Mouse (Mus musculus) ES-Bruce4 (cell line): ENCODE data around the gene Zrsr1. TPM values are rescaled to one million over a fixed set of nuclear protein-coding genes. Genes with fewer than 3 reads are reported as not detected.

ENCODE experiments used
- H3K27ac ChIP-seq: 2 replicates; pipeline ENCODE4 v1.5.1; 2012; ENCODE audit warnings: low read length, inconsistent platforms; ENCODE audit not compliant: insufficient read depth
- H3K27me3 ChIP-seq: 2 replicates; pipeline ENCODE4 v1.6.1; 2012; ENCODE audit warnings: mild to moderate bottlenecking, low read length, inconsistent platforms; ENCODE audit not compliant: control insufficient read depth, poor library complexity, insufficient read depth, severe bottlenecking
- H3K36me3 ChIP-seq: 2 replicates; pipeline ENCODE4 v1.6.1; 2012; ENCODE audit warnings: inconsistent platforms, mild to moderate bottlenecking, low read length, moderate library complexity; ENCODE audit not compliant: control insufficient read depth, poor library complexity, insufficient read depth, severe bottlenecking
- H3K4me1 ChIP-seq: one replicate; pipeline ENCODE4 v1.8.1; 2011; ENCODE audit warnings: low read length; ENCODE audit not compliant: control insufficient read depth, insufficient read depth
- H3K4me3 ChIP-seq: 2 replicates; pipeline ENCODE4 v1.5.1; 2011; ENCODE audit warnings: low read depth, mild to moderate bottlenecking, low read length
- H3K9ac ChIP-seq: 2 replicates; pipeline ENCODE4 v1.6.1; 2012; ENCODE audit warnings: low read depth, mild to moderate bottlenecking, inconsistent platforms; ENCODE audit not compliant: poor library complexity, severe bottlenecking
- H3K9me3 ChIP-seq: replicated peaks from 2 replicates; pipeline ENCODE4 v1.6.1; 2012; ENCODE audit warnings: mild to moderate bottlenecking, low read length, inconsistent platforms; ENCODE audit not compliant: control insufficient read depth, poor library complexity, insufficient read depth, severe bottlenecking
- CTCF ChIP-seq: IDR thresholded peaks from one replicate; pipeline ENCODE4 v1.8.1; 2011; ENCODE audit warnings: low read depth, low read length
- EP300 ChIP-seq: IDR thresholded peaks from 2 replicates; pipeline ENCODE4 v1.6.1; 2011; ENCODE audit warnings: low read depth, low read length; ENCODE audit not compliant: insufficient read depth
- POLR2A ChIP-seq: IDR thresholded peaks from one replicate; pipeline ENCODE4 v1.8.1; 2011; ENCODE audit warnings: low read length; ENCODE audit not compliant: insufficient read depth
- polyA plus RNA-seq: library from polyadenylated mRNA; stranded (reverse); fragments of >200 nt; gene quantifications from 2 replicates; pipeline ENCODE4 v1.2.4, GENCODE M21; 2011; ENCODE audit warnings: low read depth; ENCODE audit not compliant: missing spikeins, insufficient read depth, insufficient read length

The Zrsr1 gene
- polyA plus RNA-seq, 1 experiment, result 21.1 TPM

GRCm38 (mm10) chr11:22995461-22995860 lies 23.7 kb downstream of the Zrsr1 start:
- Histone ChIP-seq H3K9me3 (no peaks in the 10 kb centered on the region), H3K27me3 (no peaks in the 10 kb centered on the region), H3K27ac (0 out of 2 replicates have a peak overlapping the region, but pooled peaks have one; percentile 36), H3K4me1 (peaks cover 2% of the 10 kb centered on the region), H3K4me3 (no peak overlapping the region), H3K9ac (no peak overlapping the region), H3K36me3 (peaks cover 79% of the 10 kb centered on the region)
- TF ChIP-seq EP300 (no peak), POLR2A (no peak), CTCF (no peak)

DNA sequence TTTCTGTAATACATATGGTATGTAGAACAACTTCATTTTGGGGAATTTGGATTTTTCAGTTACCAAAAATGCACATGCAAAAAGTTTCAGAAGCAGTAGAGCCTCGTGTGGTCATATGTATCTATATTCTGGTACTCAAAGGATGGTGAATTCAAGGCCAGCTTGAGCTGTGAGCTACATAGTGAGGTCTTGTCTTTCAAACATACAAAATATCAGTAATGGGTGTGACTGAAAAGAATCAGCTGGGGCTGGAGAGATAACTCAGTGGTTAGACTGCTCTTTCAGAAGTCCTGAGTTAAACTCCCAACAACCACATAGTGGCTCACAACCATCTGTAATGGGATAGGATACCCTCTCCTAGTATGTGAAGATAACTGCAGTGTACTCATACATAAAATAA lies 26.5 kb downstream of the Zrsr1 start:
- H3K36me3 ChIP-seq, result peaks cover 91% of the 10 kb centered on the region

GRCm38 (mm10) chr11:23005276-23005675 lies 33.5 kb downstream of the Zrsr1 start:
- H3K9ac ChIP-seq, result no peak overlapping the region
- no peaks in the 10 kb centered on the region for H3K27me3 ChIP-seq
- H3K9me3 ChIP-seq, result no peaks in the 10 kb centered on the region
- peaks cover 53% of the 10 kb centered on the region for H3K36me3 ChIP-seq
- H3K4me1 ChIP-seq, result no peaks in the 10 kb centered on the region
- H3K4me3 ChIP-seq, result no peak overlapping the region
- no peak overlapping the region; the same call in 1 of the 2 replicates for H3K27ac ChIP-seq
- no peak for TF ChIP-seq POLR2A
- TF ChIP-seq EP300, result no peak
- TF ChIP-seq CTCF, result no peak

More for the DNA sequence above, 26.5 kb downstream of the Zrsr1 start:
- no peak overlapping the region for H3K27ac ChIP-seq
- no peak overlapping the region for H3K9ac ChIP-seq
- no peaks in the 10 kb centered on the region for H3K27me3 ChIP-seq
- H3K4me1 ChIP-seq, result peaks cover 2% of the 10 kb centered on the region
- no peak overlapping the region for H3K4me3 ChIP-seq
- TF ChIP-seq CTCF, result no peak
- TF ChIP-seq POLR2A, result no peak
- no peak for TF ChIP-seq EP300
- H3K9me3 ChIP-seq, result no peaks in the 10 kb centered on the region

GRCm38 (mm10) chr11:23007166-23007480 lies 35.3 kb downstream of the Zrsr1 start:
- no peak for TF ChIP-seq EP300
- TF ChIP-seq POLR2A, result no peak
- TF ChIP-seq CTCF, result no peak
- peaks cover 34% of the 10 kb centered on the region for H3K36me3 ChIP-seq
- no peak overlapping the region for H3K9ac ChIP-seq
- peak overlapping the region; percentile 72 for H3K4me3 ChIP-seq
- peak overlapping the region; percentile 73; the same call in 1 of the 2 replicates for H3K27ac ChIP-seq
- no peaks in the 10 kb centered on the region for H3K4me1 ChIP-seq
- H3K9me3 ChIP-seq, result no peaks in the 10 kb centered on the region
- no peaks in the 10 kb centered on the region for H3K27me3 ChIP-seq

- TF ChIP-seq POLR2A (no peak), EP300 (no peak), CTCF (no peak)
- no peaks in the 10 kb centered on the region for H3K4me1 ChIP-seq
- no peaks in the 10 kb centered on the region for H3K27me3 ChIP-seq
- no peaks in the 10 kb centered on the region for H3K9me3 ChIP-seq
- H3K9ac ChIP-seq, result peak within 1 kb of the TSS; percentile 71
- H3K27ac ChIP-seq, result peak within 1 kb of the TSS; percentile 73
- peak within 1 kb of the TSS; percentile 75 for H3K4me3 ChIP-seq
- peaks cover 29% of the 10 kb centered on the region for H3K36me3 ChIP-seq
These were observed 35.8 kb downstream of the Zrsr1 start, which contains the start of gene Fam161a for GRCm38 (mm10) chr11:23007481-23008180. TSS of gene Fam161a (plus strand) at chr11:23007531.

DNA sequence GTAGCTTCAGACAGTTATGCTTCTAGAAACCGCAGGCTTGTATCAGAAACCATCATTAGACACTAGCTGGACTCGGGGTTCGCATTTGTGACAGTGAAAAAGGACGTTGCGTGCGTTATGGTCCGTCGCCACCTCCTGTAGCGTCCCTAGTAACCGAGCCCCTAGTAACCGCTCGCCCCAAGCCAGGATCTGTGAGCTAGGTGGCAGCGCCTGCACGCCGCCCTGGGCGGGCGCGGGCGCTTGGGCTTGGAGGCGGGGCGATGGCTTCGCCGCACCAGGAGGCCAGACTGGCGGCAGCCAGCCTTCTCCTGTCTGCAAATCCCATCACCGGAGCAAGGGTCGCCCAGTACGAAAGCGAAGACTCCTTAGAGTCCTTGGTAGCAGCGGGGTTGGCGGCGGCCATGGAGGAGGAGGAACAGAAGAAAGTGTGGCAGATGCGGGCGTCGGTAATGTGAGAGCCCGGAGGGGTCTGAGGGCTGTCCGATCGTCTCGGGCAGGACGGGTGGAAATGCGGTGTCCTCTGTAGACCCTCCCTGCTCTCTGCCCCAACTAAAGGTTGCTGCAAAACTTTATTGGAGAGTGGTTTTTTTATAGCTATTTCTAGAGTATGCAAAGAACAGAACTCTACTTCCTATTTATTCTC lies 36.5 kb downstream of the Zrsr1 start:
- Histone ChIP-seq H3K9ac (peak overlapping the region; percentile 71), H3K4me1 (no peaks in the 10 kb centered on the region), H3K36me3 (peaks cover 24% of the 10 kb centered on the region), H3K9me3 (no peaks in the 10 kb centered on the region), H3K4me3 (peak overlapping the region; percentile 75), H3K27me3 (no peaks in the 10 kb centered on the region), H3K27ac (peak overlapping the region; percentile 66)
- 0 out of 2 replicates have a peak, but pooled peaks have one; percentile 15 for TF ChIP-seq EP300
- no peak for TF ChIP-seq CTCF
